Mouse (Mus musculus) limb, embryonic 14.5 days (tissue): ENCODE results near the gene Eif4e2. TPM values are rescaled to one million over a fixed set of nuclear protein-coding genes. Genes with fewer than 3 reads are reported as not detected.

Experiments
- ATAC-seq: fragments of 200-750 bp; cut with Nextera tagmentation; 2 replicates; pipeline ENCODE4 v1.8.0; 2017; ENCODE audit warnings: low read depth, moderate number of reproducible peaks, moderate TSS enrichment; ENCODE audit not compliant: low FRiP score
- DNase-seq: peaks from one replicate; pipeline ENCODE4 v3.0.0-alpha.2; 2015; ENCODE audit warnings: low spot score
- H3K27ac ChIP-seq: fragments of 300-500 bp; sonication (generic); replicated peaks from 2 replicates; pipeline ENCODE4 v1.5.1; 2014; ENCODE audit warnings: low read depth, mild to moderate bottlenecking, low read length, moderate library complexity, mixed read lengths
- H3K27me3 ChIP-seq: fragments of 300-500 bp; sonication (generic); 2 replicates; pipeline ENCODE4 v1.6.1; 2014; ENCODE audit warnings: low read length, mixed read lengths; ENCODE audit not compliant: control insufficient read depth, insufficient read depth
- H3K36me3 ChIP-seq: fragments of 300-500 bp; sonication (generic); 2 replicates; pipeline ENCODE4 v1.6.1; 2014; ENCODE audit warnings: mild to moderate bottlenecking, low read length, moderate library complexity, mixed read lengths; ENCODE audit not compliant: control insufficient read depth, insufficient read depth
- H3K4me1 ChIP-seq: fragments of 300-500 bp; sonication (generic); 2 replicates; pipeline ENCODE4 v1.6.1; 2014; ENCODE audit warnings: antibody characterized with exemption, low read length, mixed read lengths; ENCODE audit not compliant: control insufficient read depth, insufficient read depth
- H3K4me2 ChIP-seq: fragments of 300-500 bp; sonication (generic); replicated peaks from 2 replicates; pipeline ENCODE4 v1.6.1; 2014; ENCODE audit warnings: low read depth, mild to moderate bottlenecking, low read length, moderate library complexity; ENCODE audit not compliant: severe bottlenecking
- H3K4me3 ChIP-seq: fragments of 300-500 bp; sonication (generic); replicated peaks from 2 replicates; pipeline ENCODE4 v1.5.1; 2014; ENCODE audit warnings: low read length
- H3K9ac ChIP-seq: fragments of 300-500 bp; sonication (generic); 2 replicates; pipeline ENCODE4 v1.6.1; 2014; ENCODE audit warnings: mild to moderate bottlenecking, low read depth, low read length, moderate library complexity; ENCODE audit not compliant: severe bottlenecking
- H3K9me3 ChIP-seq: fragments of 300-500 bp; sonication (generic); 2 replicates; pipeline ENCODE4 v1.6.1; 2016; ENCODE audit warnings: low read length; ENCODE audit not compliant: control insufficient read depth
- POLR2A ChIP-seq: fragments of 200-500 bp; IDR thresholded peaks from 2 replicates; pipeline ENCODE4 v1.8.0; 2012; ENCODE audit warnings: inconsistent platforms, mild to moderate bottlenecking, moderate library complexity, borderline replicate concordance; ENCODE audit not compliant: insufficient read depth, insufficient read length; ENCODE audit errors: extremely low read depth
- WGBS: fragments of 180-500 bp; shearing (Covaris S2); extraction: QIAGEN DNeasy Blood & Tissue Kit; methylation state at CpG from one replicate; pipeline ENCODE4 v1.1.7; 2014; 5-methylcytosine and 5-hydroxymethylcytosine counted together
- polyA plus RNA-seq, 2 experiments: library from polyadenylated mRNA; depleted of rRNA in 1 of 2; stranded (reverse) in 1 of 2; unstranded in 1 of 2; fragments of >200 nt; fragmentation: Nextera tagmentation in 1 of 2; extraction: Ambion mirVana in 1 of 2; gene quantifications; 2 replicates each; pipeline versions ENCODE4 v1.2.1 to v1.2.3; 2012 to 2014

Eif4e2 gene
- polyA plus RNA-seq, 2 experiments = 118 to 139 TPM

DNA sequence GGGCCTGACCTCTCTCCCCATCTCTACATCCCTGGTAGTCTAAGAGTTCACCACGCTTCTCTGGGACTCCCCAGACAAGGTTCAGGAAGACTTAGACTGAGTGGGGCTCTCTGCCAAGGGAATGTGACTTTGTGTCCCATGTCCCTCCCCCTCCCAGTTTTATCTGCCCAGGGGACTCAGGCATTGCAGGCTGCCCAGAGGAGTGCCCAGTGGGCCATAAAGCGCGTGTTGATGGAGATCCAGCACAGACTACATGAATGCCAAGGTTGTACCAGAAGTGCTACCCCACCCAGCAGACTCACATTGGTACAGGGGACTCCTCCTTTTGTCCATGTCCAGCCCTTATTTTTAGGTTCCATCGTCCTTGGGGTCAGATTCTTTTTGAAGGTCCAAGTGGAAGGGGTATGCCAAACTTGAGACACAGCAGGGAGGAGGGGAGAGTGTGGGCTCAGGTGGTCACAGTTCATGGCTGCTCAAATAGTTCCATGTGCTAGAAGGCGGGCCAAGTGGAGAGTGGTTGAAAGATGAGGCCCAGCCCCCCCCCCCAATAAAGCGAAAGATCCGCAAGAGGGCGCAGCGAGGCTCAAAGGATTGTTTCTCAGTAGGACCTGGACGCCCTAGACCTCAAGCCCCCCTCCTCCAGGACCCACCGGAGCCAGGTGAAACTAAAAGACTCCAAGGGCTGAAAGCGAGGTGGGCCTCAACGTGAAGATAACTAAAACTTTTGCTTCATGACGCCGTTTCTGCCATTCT, 29.5 kb upstream of the Eif4e2 start:
- DNase-seq = peak; percentile 14
- H3K36me3 ChIP-seq = no peaks in the 10 kb centered on the region
- ATAC-seq = no peak
- no peak for TF ChIP-seq POLR2A
- WGBS = 32% methylated on average over 15 of the region's 15 CpGs
- no peak overlapping the region for H3K4me3 ChIP-seq
- peaks cover 45% of the 10 kb centered on the region for H3K27me3 ChIP-seq
- H3K4me1 ChIP-seq = 0 out of 2 replicates have a peak, but pooled peaks cover 3% of the 10 kb centered on the region
- no peaks in the 10 kb centered on the region for H3K9me3 ChIP-seq
- H3K9ac ChIP-seq = no peak overlapping the region
- H3K4me2 ChIP-seq = no peak overlapping the region
- no peak overlapping the region for H3K27ac ChIP-seq

DNA sequence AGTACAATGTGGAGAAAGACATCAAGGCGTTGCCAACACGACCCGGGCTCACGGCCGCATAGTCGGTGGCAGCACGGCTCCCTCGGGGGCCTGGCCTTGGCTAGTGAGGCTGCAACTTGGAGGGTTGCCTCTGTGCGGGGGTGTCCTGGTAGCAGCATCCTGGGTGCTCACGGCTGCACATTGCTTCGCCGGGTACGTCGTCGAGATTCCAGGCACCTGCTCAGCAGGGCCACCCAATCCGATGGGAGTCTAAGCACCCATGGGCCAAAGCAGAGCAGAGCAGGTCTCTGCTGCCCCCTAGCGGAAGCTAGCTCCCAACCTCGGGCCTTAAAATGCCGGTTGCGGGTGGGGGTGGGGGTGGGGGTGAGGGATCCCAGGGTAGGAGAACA, 29.0 kb upstream of the Eif4e2 start:
- H3K27ac ChIP-seq = no peak overlapping the region
- no peak overlapping the region for H3K4me3 ChIP-seq
- no peaks in the 10 kb centered on the region for H3K36me3 ChIP-seq
- TF ChIP-seq POLR2A = no peak
- no peaks in the 10 kb centered on the region for H3K9me3 ChIP-seq
- peaks cover 45% of the 10 kb centered on the region for H3K27me3 ChIP-seq
- 0 out of 2 replicates have a peak, but pooled peaks cover 3% of the 10 kb centered on the region for H3K4me1 ChIP-seq
- H3K4me2 ChIP-seq = no peak overlapping the region
- DNase-seq = peak; percentile 60
- H3K9ac ChIP-seq = no peak overlapping the region
- ATAC-seq = no peak
- 6% methylated on average over 20 of the region's 20 CpGs for WGBS

DNA sequence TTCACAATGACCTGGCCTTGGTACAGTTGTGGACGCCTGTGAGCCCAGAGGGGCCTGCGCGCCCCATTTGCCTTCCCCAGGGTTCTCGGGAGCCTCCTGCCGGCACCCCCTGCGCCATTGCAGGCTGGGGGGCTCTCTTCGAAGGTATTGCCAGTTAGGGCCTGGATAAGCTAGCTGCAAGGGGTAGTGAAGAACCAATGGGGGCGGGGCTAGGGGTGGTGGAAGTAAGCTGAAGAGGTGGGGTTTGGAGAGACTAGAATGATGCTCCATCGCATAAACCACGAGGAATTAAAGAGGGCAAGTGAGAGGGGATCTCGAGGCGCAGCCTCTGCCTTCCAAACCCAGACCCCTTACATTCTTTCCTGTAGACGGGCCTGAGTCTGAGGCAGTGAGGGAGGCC, 28.2 kb upstream of the Eif4e2 start:
- TF ChIP-seq POLR2A = no peak
- Histone ChIP-seq H3K27me3 (peaks cover 45% of the 10 kb centered on the region), H3K9ac (no peak overlapping the region), H3K4me2 (no peak overlapping the region), H3K4me3 (no peak overlapping the region), H3K9me3 (no peaks in the 10 kb centered on the region), H3K4me1 (0 out of 2 replicates have a peak, but pooled peaks cover 3% of the 10 kb centered on the region), H3K27ac (no peak overlapping the region), H3K36me3 (no peaks in the 10 kb centered on the region)
- ATAC-seq (no peak), DNase-seq (no peak)
- WGBS = 10% methylated on average over 13 of the region's 13 CpGs

DNA sequence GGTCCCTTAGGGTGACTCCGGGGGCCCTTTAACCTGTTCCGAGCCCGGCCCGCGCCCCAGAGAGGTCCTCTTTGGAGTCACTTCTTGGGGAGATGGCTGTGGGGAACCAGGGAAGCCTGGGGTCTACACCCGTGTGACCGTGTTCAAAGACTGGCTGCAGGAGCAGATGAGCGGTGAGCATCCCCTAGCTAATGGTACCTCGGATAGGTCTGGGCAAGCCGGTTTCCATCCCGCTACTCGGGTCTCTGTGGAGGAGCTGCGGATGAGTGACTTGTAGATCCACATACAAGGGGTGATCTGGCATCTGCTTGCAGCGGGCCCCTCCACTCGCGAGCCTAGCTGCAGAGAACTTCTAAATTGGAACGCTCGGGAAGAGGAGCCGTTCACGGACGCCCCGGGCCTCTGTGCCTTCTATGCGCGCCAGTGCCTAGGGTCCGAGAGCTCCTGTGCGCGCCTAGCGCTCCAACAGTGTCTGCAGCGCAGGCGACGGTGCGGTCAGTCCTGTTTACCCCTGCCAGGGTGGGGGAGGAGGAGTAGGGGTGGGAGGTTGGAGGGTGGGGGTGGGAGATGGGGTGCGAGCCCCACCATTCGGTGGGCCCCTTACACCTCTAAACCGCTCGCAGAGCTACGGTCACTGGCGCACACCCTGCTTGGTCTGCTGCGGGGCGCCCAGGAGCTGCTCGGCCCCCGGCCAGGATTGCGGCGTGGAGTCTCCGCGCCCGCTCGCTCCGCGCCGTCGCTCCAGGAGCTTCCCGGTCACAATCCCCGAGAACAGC, 27.3 kb upstream of the Eif4e2 start:
- Histone ChIP-seq H3K4me2 (peak overlapping the region; percentile 95), H3K36me3 (no peaks in the 10 kb centered on the region), H3K4me3 (peak overlapping the region; percentile 53), H3K9ac (peak overlapping the region; percentile 65), H3K27ac (no peak overlapping the region), H3K9me3 (no peaks in the 10 kb centered on the region), H3K4me1 (0 out of 2 replicates have a peak, but pooled peaks cover 3% of the 10 kb centered on the region), H3K27me3 (peaks cover 45% of the 10 kb centered on the region)
- 4% methylated on average over 43 of the region's 54 CpGs for WGBS
- ATAC-seq (peak; percentile 45), DNase-seq (no peak)
- no peak for TF ChIP-seq POLR2A

DNA sequence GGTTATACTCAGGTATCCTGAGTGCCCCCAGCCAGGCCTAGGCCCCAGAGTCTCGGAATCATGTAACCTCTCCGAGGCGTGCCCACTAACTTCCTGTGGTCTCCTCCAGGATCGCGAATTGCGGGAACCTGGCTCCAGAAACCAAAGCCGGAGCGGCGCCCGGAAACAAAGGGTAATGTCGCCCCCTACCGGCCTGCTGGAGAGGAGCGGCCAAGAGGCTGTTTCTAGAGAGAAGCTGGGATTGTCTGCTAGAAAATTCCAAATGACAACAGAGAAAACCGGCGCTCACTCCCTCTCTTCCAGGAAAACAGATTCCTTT, 26.7 kb upstream of the Eif4e2 start:
- Histone ChIP-seq H3K4me3 (peak overlapping the region; percentile 53), H3K9ac (peak overlapping the region; percentile 65), H3K36me3 (no peaks in the 10 kb centered on the region), H3K4me1 (0 out of 2 replicates have a peak, but pooled peaks cover 3% of the 10 kb centered on the region), H3K27ac (no peak overlapping the region), H3K9me3 (no peaks in the 10 kb centered on the region), H3K4me2 (peak overlapping the region; percentile 95), H3K27me3 (peaks cover 45% of the 10 kb centered on the region)
- no peak for TF ChIP-seq POLR2A
- WGBS = 5% methylated on average over 15 of the region's 15 CpGs
- ATAC-seq (peak; percentile 53), DNase-seq (peak; percentile 75)
